Mouse (Mus musculus): ENCODE data around the gene Tspan18.

GRCm38 (mm10) chr2:93267791-93268190 lies 66.5 kb downstream of the Tspan18 start:
- TF ChIP-seq CTCF (conservative IDR thresholded peaks at IDR 0.05 in 1 of 2, IDR thresholded peaks at IDR 0.05 in 1 of 2; ENCODE audit: low read depth in 2 of 2, low read length in 2 of 2), result no peak
- no peak for TF ChIP-seq KAT2A (IDR thresholded peaks at IDR 0.05; ENCODE audit: insufficient replicate concordance, low read length)
- TF ChIP-seq CHD2 (IDR thresholded peaks at IDR 0.05; ENCODE audit: low read length), result no peak
- no peak for TF ChIP-seq USF2 (conservative IDR thresholded peaks at IDR 0.05; ENCODE audit: low read depth, low read length)
- TF ChIP-seq POLR2A (IDR thresholded peaks at IDR 0.05; ENCODE audit: low read depth, low read length), result no peak
- no peak for TF ChIP-seq MXI1 (IDR thresholded peaks at IDR 0.05; ENCODE audit: low read depth, low read length)
- TF ChIP-seq JUND (conservative IDR thresholded peaks at IDR 0.05; ENCODE audit: low read depth, low read length), result no peak
- no peak for TF ChIP-seq ZNF384 (IDR thresholded peaks at IDR 0.05; ENCODE audit: low read depth, low read length)

All from CH12.LX (cell line).